Mouse (Mus musculus): ENCODE measurements around the gene Prrx2. TPM values are rescaled to one million over a fixed set of nuclear protein-coding genes. Genes with fewer than 3 reads are reported as not detected.
A peak's percentile ranks its signal among the peaks of the same experiment; 100 is the strongest.

The Prrx2 gene
- polyA plus RNA-seq, 1 experiment from 2014 or later, result 1.9 TPM

DNA sequence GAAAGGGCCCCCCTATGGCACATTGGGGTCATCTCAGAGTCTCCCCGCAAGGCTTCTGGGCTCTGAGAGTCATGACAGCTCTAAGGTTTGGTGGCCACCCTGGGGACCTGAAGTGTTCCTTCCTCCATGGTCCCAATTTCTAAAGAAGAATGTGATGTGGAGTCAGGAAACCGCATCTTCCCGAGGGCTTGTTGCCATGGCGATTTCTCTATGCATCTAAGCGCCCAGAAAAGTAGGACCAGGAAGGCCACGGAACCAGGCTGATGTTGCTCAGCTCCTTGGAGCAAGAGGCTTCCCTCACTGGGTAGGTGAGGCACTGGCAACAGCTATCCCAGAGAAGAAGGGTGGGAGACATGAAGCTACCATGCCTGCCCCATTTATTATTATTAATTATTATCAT is 22.3 kb downstream of the Prrx2 start:
- Histone ChIP-seq H3K27me3 (replicated peaks; ENCODE audit: control insufficient read depth, insufficient read depth, low read length) (no peaks in the 10 kb centered on the region), H3K4me3 (replicated peaks; ENCODE audit: low read length) (no peak overlapping the region), H3K36me3 (ENCODE audit: control insufficient read depth, insufficient read depth) (no peaks in the 10 kb centered on the region), H3K9me3 (ENCODE audit: control insufficient read depth, low read length) (no peaks in the 10 kb centered on the region), H3K4me1 (replicated peaks; ENCODE audit: control insufficient read depth, insufficient read depth, low read length) (peaks cover 7% of the 10 kb centered on the region; the same call in 1 of the 2 replicates), H3K9ac (replicated peaks; ENCODE audit: low read depth, low read length) (no peak overlapping the region), H3K4me2 (ENCODE audit: low read length) (no peak overlapping the region), H3K27ac (ENCODE audit: low read length) (no peak overlapping the region)
- 58% methylated on average over 6 of the region's 6 CpGs for WGBS
- no peak for ATAC-seq

GRCm38 (mm10) chr2:30859782-30860181 is 25.0 kb downstream of the Prrx2 start:
- 83% methylated on average over 5 of the region's 5 CpGs for WGBS
- ATAC-seq, result no peak
- H3K27me3 ChIP-seq (replicated peaks; ENCODE audit: control insufficient read depth, insufficient read depth, low read length), result 0 out of 2 replicates have a peak, but pooled peaks cover 2% of the 10 kb centered on the region

DNA sequence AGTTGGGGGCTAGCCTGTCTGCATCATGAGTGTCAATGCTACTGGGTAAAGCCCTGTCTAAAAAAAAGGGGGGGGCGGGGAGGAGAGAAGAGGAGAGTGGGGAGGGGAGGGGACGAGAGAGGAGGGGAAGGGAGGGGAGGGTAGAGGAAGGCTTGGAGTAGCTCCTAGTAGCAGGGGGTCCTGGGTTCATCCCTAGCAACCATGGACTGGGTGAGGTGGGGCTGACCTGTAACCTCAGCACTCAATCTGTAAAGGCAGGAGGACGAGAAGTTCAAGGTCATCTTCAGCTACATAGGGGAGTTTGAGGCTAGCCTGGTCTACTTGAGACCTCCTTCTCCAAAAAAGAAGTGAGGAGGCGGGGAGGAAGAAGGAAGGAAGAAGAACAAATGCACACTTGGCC is 27.3 kb downstream of the Prrx2 start:
- H3K4me3 ChIP-seq (replicated peaks; ENCODE audit: low read length), result no peak overlapping the region
- H3K9me3 ChIP-seq (ENCODE audit: control insufficient read depth, low read length), result no peaks in the 10 kb centered on the region
- ATAC-seq, result no peak
- no peak overlapping the region for H3K4me2 ChIP-seq (ENCODE audit: low read length)
- H3K27ac ChIP-seq (ENCODE audit: low read length), result no peak overlapping the region
- H3K4me1 ChIP-seq (replicated peaks; ENCODE audit: control insufficient read depth, insufficient read depth, low read length), result 0 out of 2 replicates have a peak, but pooled peaks cover 3% of the 10 kb centered on the region
- H3K9ac ChIP-seq (replicated peaks; ENCODE audit: low read depth, low read length), result no peak overlapping the region
- H3K27me3 ChIP-seq (replicated peaks; ENCODE audit: control insufficient read depth, insufficient read depth, low read length), result 0 out of 2 replicates have a peak, but pooled peaks cover 2% of the 10 kb centered on the region
- no peaks in the 10 kb centered on the region for H3K36me3 ChIP-seq (ENCODE audit: control insufficient read depth, insufficient read depth)
- 67% methylated on average over 4 of the region's 4 CpGs for WGBS

More at GRCm38 (mm10) chr2:30859782-30860181, 25.0 kb downstream of the Prrx2 start:
- Histone ChIP-seq H3K9me3 (ENCODE audit: control insufficient read depth, low read length) (no peaks in the 10 kb centered on the region), H3K27ac (ENCODE audit: low read length) (no peak overlapping the region), H3K4me1 (replicated peaks; ENCODE audit: control insufficient read depth, insufficient read depth, low read length) (0 out of 2 replicates have a peak, but pooled peaks cover 3% of the 10 kb centered on the region), H3K4me3 (replicated peaks; ENCODE audit: low read length) (no peak overlapping the region), H3K9ac (replicated peaks; ENCODE audit: low read depth, low read length) (no peak overlapping the region), H3K36me3 (ENCODE audit: control insufficient read depth, insufficient read depth) (no peaks in the 10 kb centered on the region), H3K4me2 (ENCODE audit: low read length) (no peak overlapping the region)

DNA sequence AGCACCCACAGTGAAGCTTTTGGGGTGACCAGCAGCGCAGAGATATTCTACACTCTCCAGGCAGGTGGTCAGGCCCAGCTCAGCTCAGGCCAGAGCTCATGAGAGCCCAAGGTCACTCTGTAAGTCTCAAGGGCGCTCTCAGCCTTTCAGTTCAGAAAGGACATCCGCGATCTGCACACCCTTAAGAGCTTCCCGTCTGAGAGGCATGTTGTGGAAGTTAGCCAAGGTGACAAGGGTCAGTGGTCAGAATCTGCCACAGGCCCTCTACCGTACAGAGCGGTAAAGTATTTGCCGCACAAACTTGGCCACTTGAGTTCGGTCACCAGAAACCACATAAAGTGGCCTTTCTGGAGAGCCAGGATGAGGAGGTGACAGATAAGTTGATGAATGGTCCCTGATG is 28.8 kb downstream of the Prrx2 start:
- H3K9me3 ChIP-seq (ENCODE audit: control insufficient read depth, low read length), result no peaks in the 10 kb centered on the region
- 0 out of 2 replicates have a peak, but pooled peaks cover 2% of the 10 kb centered on the region for H3K27me3 ChIP-seq (replicated peaks; ENCODE audit: control insufficient read depth, insufficient read depth, low read length)
- no peak overlapping the region for H3K9ac ChIP-seq (replicated peaks; ENCODE audit: low read depth, low read length)
- no peak for ATAC-seq
- no peaks in the 10 kb centered on the region for H3K36me3 ChIP-seq (ENCODE audit: control insufficient read depth, insufficient read depth)
- H3K4me1 ChIP-seq (replicated peaks; ENCODE audit: control insufficient read depth, insufficient read depth, low read length), result 0 out of 2 replicates have a peak, but pooled peaks cover 3% of the 10 kb centered on the region
- no peak overlapping the region for H3K4me2 ChIP-seq (ENCODE audit: low read length)
- H3K27ac ChIP-seq (ENCODE audit: low read length), result no peak overlapping the region
- H3K4me3 ChIP-seq (replicated peaks; ENCODE audit: low read length), result no peak overlapping the region
- 87% methylated on average over 9 of the region's 9 CpGs for WGBS

GRCm38 (mm10) chr2:30864968-30865381 is 30.2 kb downstream of the Prrx2 start:
- no peak overlapping the region for H3K27ac ChIP-seq (ENCODE audit: low read length)
- peak overlapping the region; percentile 40 for H3K4me2 ChIP-seq (ENCODE audit: low read length)
- H3K36me3 ChIP-seq (ENCODE audit: control insufficient read depth, insufficient read depth), result no peaks in the 10 kb centered on the region
- H3K4me1 ChIP-seq (replicated peaks; ENCODE audit: control insufficient read depth, insufficient read depth, low read length), result 0 out of 2 replicates have a peak, but pooled peaks cover 3% of the 10 kb centered on the region
- H3K9ac ChIP-seq (replicated peaks; ENCODE audit: low read depth, low read length), result peak overlapping the region; percentile 12; the same call in 1 of the 2 replicates
- ATAC-seq, result no peak
- H3K4me3 ChIP-seq (replicated peaks; ENCODE audit: low read length), result peak overlapping the region; percentile 11; the same call in 1 of the 2 replicates
- WGBS, result 3% methylated on average over 35 of the region's 35 CpGs
- H3K9me3 ChIP-seq (ENCODE audit: control insufficient read depth, low read length), result no peaks in the 10 kb centered on the region
- 0 out of 2 replicates have a peak, but pooled peaks cover 2% of the 10 kb centered on the region for H3K27me3 ChIP-seq (replicated peaks; ENCODE audit: control insufficient read depth, insufficient read depth, low read length)

- Histone ChIP-seq H3K9me3 (ENCODE audit: control insufficient read depth, low read length) (no peaks in the 10 kb centered on the region), H3K27me3 (replicated peaks; ENCODE audit: control insufficient read depth, insufficient read depth, low read length) (0 out of 2 replicates have a peak, but pooled peaks cover 2% of the 10 kb centered on the region), H3K36me3 (ENCODE audit: control insufficient read depth, insufficient read depth) (no peaks in the 10 kb centered on the region), H3K27ac (ENCODE audit: low read length) (no peak overlapping the region), H3K9ac (replicated peaks; ENCODE audit: low read depth, low read length) (no peak overlapping the region), H3K4me1 (replicated peaks; ENCODE audit: control insufficient read depth, insufficient read depth, low read length) (0 out of 2 replicates have a peak, but pooled peaks cover 3% of the 10 kb centered on the region), H3K4me3 (replicated peaks; ENCODE audit: low read length) (no peak overlapping the region), H3K4me2 (ENCODE audit: low read length) (no peak overlapping the region)
- no peak for ATAC-seq
- WGBS, result 58% methylated on average over 3 of the region's 3 CpGs
These were observed 30.7 kb downstream of the Prrx2 start for GRCm38 (mm10) chr2:30865426-30865825.

- Histone ChIP-seq H3K27me3 (replicated peaks; ENCODE audit: control insufficient read depth, insufficient read depth, low read length) (no peaks in the 10 kb centered on the region), H3K27ac (ENCODE audit: low read length) (no peak overlapping the region), H3K36me3 (ENCODE audit: control insufficient read depth, insufficient read depth) (no peaks in the 10 kb centered on the region), H3K4me2 (ENCODE audit: low read length) (no peak overlapping the region), H3K4me3 (replicated peaks; ENCODE audit: low read length) (no peak overlapping the region), H3K9me3 (ENCODE audit: control insufficient read depth, low read length) (no peaks in the 10 kb centered on the region), H3K9ac (replicated peaks; ENCODE audit: low read depth, low read length) (no peak overlapping the region), H3K4me1 (replicated peaks; ENCODE audit: control insufficient read depth, insufficient read depth, low read length) (peaks cover 13% of the 10 kb centered on the region)
- no peak for ATAC-seq
- 70% methylated on average over 8 of the region's 8 CpGs for WGBS
These were observed 36.1 kb downstream of the Prrx2 start for GRCm38 (mm10) chr2:30870863-30871262.

GRCm38 (mm10) chr2:30872669-30873068 is 37.9 kb downstream of the Prrx2 start:
- H3K27ac ChIP-seq (ENCODE audit: low read length), result no peak overlapping the region
- 64% methylated on average over 6 of the region's 6 CpGs for WGBS
- H3K27me3 ChIP-seq (replicated peaks; ENCODE audit: control insufficient read depth, insufficient read depth, low read length), result no peaks in the 10 kb centered on the region
- H3K4me2 ChIP-seq (ENCODE audit: low read length), result no peak overlapping the region
- H3K4me1 ChIP-seq (replicated peaks; ENCODE audit: control insufficient read depth, insufficient read depth, low read length), result peaks cover 16% of the 10 kb centered on the region
- no peak overlapping the region for H3K4me3 ChIP-seq (replicated peaks; ENCODE audit: low read length)
- no peak overlapping the region for H3K9ac ChIP-seq (replicated peaks; ENCODE audit: low read depth, low read length)
- H3K9me3 ChIP-seq (ENCODE audit: control insufficient read depth, low read length), result no peaks in the 10 kb centered on the region
- H3K36me3 ChIP-seq (ENCODE audit: control insufficient read depth, insufficient read depth), result no peaks in the 10 kb centered on the region
- no peak for ATAC-seq

GRCm38 (mm10) chr2:30874445-30874844 is 39.7 kb downstream of the Prrx2 start:
- no peak overlapping the region for H3K9ac ChIP-seq (replicated peaks; ENCODE audit: low read depth, low read length)
- peak; percentile 77 for ATAC-seq
- no peak overlapping the region for H3K4me3 ChIP-seq (replicated peaks; ENCODE audit: low read length)
- no peak overlapping the region for H3K4me2 ChIP-seq (ENCODE audit: low read length)
- no peak overlapping the region for H3K27ac ChIP-seq (ENCODE audit: low read length)
- no peaks in the 10 kb centered on the region for H3K36me3 ChIP-seq (ENCODE audit: control insufficient read depth, insufficient read depth)
- H3K4me1 ChIP-seq (replicated peaks; ENCODE audit: control insufficient read depth, insufficient read depth, low read length), result peaks cover 16% of the 10 kb centered on the region
- H3K27me3 ChIP-seq (replicated peaks; ENCODE audit: control insufficient read depth, insufficient read depth, low read length), result no peaks in the 10 kb centered on the region
- H3K9me3 ChIP-seq (ENCODE audit: control insufficient read depth, low read length), result no peaks in the 10 kb centered on the region
- WGBS, result 15% methylated on average over 10 of the region's 10 CpGs

DNA sequence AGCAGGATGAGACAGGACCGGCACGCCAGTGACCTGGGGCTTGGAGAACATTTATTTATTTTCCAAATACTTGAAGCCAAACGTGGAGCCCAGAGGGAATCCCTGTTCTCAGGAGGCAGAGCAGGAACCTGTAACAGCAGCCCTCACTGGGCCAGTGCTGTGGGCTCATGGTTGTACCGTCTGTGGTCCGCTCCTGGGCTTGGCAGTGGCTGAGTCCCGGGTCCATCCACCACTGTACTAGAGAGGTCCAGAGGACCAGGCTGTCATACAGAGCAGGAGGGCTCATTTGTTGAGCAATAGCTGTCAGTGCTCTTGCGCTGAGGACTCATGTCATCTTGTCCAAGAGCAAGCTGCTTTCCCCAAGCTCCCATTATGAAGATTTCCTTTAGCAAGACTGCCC is 40.3 kb downstream of the Prrx2 start:
- Histone ChIP-seq H3K9me3 (ENCODE audit: control insufficient read depth, low read length) (no peaks in the 10 kb centered on the region), H3K36me3 (ENCODE audit: control insufficient read depth, insufficient read depth) (no peaks in the 10 kb centered on the region), H3K4me2 (ENCODE audit: low read length) (no peak overlapping the region), H3K27me3 (replicated peaks; ENCODE audit: control insufficient read depth, insufficient read depth, low read length) (no peaks in the 10 kb centered on the region), H3K27ac (ENCODE audit: low read length) (peak overlapping the region; percentile 44), H3K9ac (replicated peaks; ENCODE audit: low read depth, low read length) (no peak overlapping the region), H3K4me3 (replicated peaks; ENCODE audit: low read length) (no peak overlapping the region), H3K4me1 (replicated peaks; ENCODE audit: control insufficient read depth, insufficient read depth, low read length) (peaks cover 16% of the 10 kb centered on the region)
- WGBS, result 77% methylated on average over 7 of the region's 7 CpGs
- ATAC-seq, result no peak
